Mouse (Mus musculus): Measurements from ENCODE around the gene Gsta4. TPM values are rescaled to one million over a fixed set of nuclear protein-coding genes. Genes with fewer than 3 reads are reported as not detected.
"Not testable (repeated sequence)": the region's sequence is repeated elsewhere in the genome, so short reads cannot be mapped to it uniquely, and the experiment has no call there.

The Gsta4 gene
- polyA plus RNA-seq (2012; rRNA removed), result 22.8 and 26.6 TPM in 2 replicates

DNA sequence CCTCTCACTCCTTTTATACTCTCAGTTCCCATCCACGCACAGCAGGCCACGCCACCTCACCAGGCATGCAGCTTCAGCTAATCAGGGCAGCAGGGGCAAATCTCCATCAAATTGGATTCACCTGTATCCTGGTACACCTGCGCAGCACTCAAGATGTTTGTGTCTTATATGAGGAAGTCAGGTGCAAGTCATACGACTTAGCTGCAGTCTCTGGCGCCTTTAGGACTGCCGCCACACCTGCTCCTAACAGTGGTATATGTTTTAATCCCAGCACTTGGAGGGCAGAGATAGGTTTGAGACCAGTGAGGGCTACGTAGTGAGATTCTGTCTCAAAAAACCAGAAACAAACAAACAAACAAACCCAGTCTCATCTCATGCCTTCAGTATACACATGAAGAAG, at the start of gene Gsta4:
Gene Gsta4, plus strand, starts transcription at position 301 of the 400 bp plus-strand sequence.
- not testable (repeated sequence) for DNase-seq (ENCODE audit: low read depth)

DNA sequence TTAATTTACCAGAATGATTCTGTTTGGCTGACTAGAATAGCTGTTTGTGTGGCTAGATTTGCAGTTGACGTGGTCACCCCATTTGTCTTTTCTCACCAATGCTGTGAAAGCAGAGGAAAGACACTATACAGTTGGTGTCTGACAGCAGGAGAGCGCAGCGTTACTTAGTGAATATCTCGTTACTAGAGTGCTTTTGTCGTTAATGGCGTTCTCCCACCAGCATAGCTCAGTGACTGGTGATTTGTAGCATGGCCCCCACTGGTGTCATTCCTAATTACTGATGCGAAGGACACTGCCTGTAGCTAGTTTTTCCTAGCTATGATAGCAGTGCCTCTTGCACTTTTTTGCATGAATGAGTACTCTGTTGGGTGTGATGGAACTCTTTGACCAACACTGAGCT, 46.9 kb upstream of the Gsta4 start:
- DNase-seq (ENCODE audit: low read depth), result no peak

DNA sequence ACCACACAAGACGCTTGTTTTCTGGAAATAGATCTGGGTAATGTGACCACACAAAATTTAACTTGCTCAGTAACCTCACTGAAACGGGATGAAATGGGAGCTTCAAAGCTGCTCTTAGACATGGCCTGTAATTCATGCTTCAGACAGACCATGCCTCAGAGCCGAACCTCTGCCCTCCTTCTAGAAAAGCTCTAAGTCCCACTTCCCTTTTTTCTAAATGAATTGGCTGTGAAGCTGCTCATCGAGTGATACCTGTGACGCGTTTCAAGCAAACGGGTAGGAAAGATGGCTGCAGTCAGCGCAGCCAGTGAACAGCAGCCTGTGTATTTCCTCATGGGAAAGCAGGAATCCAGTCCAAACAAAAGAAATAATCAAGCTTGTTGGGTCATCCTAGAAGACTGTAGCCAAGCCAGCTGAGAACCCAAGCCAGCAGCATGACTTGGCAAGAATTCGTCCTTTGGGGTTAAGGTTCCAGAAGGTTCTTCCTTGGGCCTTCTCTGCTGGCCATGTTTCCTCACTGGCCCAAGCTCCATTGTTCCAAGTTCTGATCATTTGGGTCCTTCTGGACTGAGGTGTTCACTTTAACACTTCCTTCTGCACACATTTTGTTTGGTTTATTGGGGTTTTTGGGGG, 44.4 kb upstream of the Gsta4 start:
- peak; percentile 45 for DNase-seq (ENCODE audit: low read depth)

DNA sequence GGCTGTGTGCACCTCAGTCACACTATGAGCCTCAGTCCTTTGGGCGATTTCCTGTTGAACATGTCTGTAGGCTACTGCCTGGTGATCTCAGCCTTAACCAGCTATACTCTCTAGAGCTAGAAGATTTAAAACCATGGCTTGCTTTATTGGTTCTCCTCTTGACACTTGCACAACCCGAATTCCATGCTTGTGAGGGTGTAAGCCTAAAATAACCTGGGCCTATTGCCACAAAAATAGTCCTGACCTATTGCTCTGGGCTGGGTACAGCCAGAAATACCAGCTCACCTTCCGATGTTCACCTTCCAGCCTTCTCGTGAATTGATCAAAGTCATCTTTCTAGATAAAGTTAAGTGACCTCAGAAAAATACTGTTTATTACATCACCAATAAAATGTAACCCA, 43.1 kb upstream of the Gsta4 start:
- peak; percentile 89 for DNase-seq (ENCODE audit: low read depth)

DNA sequence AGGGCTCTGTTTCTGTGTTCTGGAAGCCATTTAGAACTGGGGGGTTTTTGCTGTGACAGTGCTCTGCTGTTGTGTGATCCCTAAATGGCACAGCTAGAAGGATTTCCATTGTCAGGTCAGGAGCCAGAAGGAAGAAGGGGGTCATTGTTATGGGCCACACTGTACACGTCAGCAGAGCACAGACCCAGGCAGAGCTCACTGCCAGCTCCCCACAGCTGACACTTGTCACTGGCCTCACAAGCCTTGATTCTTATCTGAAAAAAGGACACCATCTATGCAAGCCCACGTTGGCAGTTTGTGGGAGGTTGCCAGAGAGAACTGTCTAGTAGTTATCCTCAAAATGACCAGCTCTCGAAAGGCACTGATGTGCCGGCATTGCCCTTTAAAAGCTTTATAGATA, 36.5 kb upstream of the Gsta4 start:
- DNase-seq (ENCODE audit: low read depth), result no peak

DNA sequence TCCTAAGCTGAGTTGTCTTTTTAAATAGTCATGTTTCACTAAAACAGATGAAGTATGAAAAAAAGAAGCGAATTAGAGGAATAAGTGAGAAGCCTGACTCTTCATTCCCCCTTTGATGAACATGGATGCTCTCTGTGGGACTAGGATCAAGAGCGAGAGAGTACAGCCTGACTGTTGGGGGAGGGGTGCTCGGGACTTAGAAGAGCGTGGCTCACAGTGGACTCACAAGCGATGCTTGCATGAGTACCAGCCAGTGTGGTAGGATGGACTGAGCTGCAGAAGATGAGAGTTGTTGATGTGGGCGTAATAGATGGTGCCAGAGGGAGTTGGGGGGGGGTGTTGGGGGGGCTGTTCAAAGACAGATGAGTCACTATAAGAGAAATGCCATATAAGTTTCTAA, 35.9 kb upstream of the Gsta4 start:
- no peak for DNase-seq (ENCODE audit: low read depth)

DNA sequence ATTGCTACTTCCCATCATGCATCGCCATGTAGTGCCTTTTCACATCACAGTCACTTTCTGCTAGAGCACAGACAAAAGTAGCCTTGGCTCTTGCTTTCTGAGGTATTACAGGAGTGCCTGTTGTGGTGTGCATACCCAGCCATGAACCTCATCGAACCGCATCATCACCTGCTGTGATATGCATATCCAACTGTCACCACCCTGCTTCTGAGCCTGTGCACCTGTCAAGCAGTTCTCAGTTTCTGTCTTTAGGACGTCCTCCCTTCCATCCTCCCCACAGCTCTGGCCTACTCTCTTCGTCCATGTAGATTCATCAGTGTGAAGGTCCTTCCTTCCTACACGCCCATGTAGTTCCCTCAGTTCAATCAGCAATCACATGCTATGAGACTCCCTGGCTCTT, 34.4 kb upstream of the Gsta4 start:
- DNase-seq (ENCODE audit: low read depth), result no peak

DNA sequence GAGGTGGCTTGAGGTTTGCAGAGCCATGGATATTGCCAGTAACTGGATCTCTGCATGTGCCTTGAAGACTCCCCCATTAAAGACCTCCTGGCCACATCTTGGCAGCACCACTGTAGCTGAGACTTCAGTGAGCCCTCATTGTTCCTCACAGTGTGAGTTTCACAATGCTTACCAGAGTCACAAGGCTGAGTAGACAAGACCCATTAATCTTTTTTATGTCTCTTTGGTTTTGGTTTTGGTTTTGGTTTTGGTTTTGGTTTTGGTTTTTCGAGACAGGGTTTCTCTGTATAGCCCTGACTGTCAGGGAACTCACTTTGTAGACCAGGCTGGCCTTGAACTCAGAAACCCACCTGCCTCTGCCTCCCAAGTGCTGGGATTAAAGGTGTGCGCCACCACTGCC, 32.8 kb upstream of the Gsta4 start:
- DNase-seq (ENCODE audit: low read depth), result not testable (repeated sequence)

DNA sequence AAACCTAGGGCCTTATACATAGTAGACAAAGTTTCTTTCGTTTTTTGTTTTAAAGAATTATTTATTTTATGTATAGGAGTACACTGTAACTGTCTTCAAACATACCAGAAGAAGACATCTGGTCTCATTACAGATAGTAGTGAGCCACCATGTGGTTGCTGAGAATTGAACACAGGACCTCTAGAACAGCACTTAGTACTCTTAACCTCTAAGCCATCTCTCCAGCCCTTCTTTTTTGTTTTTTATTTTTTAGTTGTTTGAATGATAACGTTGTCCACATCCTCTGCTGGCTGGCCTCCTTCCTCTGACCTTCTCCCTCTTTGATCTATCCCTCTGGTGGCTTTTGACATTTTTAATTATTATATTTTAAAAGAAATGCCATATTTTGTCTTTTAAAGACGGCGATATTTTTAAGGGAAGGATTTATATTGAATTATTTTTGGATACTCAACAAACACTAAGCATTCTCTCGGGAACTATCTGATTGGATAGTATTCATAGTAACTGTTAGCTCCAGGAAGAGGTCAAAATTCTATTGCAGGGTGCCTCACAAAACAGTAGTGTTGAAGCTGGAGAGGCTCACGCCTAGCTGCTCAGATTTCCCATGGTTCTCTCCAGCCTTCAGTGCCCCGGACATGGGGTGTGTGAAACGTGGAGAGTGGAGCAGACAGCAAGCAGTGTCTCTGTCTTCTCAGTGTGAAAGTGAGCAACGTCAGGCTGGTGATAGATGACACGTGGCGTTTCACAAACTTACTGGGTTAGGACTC, 28.2 kb upstream of the Gsta4 start:
- no peak for DNase-seq (ENCODE audit: low read depth)

DNA sequence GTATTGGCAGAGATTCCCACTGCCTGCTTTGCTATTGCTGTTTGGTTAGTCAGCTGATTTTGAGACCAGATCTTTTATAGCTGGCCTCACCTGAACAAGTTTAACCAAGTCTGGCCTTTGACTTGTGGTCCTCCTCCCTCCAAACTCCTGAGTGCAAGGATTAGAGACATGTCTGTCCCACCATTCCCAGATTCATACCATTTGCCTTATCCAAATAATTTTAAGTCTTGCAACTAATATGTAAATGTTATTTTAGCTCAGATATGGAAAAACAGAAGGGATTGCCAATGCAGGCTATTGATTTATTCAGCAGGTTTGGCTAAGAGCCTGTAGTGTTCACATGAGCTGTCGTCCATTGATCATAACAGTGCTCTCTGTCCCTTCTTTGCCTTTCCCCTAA, 25.4 kb upstream of the Gsta4 start:
- no peak for DNase-seq (ENCODE audit: low read depth)

DNA sequence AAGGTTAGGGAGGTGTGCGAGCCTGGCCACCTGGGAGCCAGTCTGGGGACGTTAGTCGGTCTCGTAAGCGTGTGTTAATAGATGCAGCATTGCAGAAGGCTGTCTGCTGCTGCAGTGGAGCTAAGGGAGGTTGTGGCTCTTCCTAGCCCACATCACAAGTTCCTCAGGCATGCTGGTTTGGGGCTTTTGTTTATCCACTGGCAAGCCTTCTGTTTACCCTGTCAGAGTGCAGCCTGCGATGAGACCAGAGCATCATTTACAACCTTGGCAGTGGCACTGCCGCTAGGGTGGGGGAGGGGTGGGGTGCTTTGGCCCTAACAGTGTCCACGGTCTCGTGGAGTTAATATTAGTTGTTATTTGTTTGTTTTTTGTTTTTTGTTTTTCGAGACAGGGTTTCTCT, 19.3 kb upstream of the Gsta4 start:
- no peak for DNase-seq (ENCODE audit: low read depth)

DNA sequence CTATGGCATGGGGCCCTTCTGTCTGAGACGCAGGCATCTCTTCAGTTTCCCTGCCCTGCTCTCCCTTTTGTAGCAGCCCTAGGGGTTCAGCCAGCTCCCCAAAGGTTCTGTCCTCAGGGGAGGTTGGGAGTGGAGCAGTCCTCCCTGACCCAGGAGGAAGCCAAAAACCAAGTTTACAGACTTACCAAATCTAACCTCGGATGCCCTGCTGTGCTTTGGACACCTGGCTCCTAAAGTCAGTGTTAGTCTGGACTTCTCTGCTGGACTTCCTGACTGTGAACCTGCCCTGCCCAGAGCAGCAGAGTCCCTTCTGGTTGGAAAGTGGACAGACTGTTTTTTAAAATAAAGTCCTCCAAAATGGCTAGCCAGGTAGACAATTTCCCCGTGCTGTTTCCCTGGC, 17.8 kb upstream of the Gsta4 start:
- DNase-seq (ENCODE audit: low read depth), result no peak

DNA sequence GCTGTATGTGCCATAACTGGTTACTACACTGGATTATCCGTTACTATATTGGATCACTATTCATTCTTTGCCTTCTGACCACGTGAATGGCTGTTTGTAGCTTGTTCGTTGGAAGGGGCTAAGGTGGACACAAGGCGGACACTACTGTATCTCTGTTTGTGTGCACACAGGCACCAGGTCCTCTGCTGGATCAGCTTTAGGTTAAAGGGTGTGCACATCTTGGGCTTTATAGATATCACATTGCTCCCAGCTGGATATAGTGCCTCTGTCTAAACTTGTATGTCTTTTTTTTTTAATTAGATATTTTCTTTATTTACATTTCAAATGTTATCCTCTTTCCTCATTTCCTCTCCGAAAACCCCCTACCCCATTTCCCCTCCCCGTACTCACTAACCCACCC, 17.1 kb upstream of the Gsta4 start:
- DNase-seq (ENCODE audit: low read depth), result no peak

DNA sequence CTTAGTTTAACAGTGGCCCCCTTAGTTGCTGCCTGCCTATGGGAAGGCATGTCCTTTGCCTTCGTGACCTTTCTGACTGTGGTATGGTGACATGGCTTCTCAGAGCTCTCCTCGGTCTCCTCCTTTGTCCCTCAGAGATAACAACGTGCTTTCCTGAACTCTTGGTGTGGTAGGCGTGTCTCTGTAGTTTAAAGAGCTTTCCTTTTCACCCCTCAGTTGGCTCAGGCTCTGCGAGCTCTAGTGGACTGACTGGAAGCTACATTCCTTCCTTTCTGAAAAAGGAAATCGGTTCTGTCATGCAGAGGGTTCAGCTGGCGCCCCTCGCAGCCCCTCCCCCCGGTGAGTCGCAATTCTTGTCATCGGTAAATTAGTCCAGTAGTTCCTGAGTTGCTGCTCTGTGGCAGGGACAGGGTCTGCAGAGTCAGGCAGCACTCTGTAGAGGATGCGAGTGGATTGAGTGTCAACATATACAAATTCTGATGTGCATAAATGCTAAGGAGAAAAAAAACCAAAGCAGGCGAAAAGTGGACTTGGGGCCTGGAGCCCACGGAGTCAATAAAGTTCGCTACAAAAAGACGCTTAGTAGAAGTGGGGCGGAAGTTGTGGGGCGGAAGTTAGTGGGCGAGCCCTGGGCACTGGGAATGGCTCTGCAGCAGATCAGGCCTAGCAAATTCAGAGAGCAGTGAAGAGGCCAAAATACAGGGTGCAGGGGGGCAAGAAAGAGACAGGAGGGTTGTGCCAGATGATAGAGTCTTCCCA, 15.7 kb upstream of the Gsta4 start:
- no peak for DNase-seq (ENCODE audit: low read depth)

DNA sequence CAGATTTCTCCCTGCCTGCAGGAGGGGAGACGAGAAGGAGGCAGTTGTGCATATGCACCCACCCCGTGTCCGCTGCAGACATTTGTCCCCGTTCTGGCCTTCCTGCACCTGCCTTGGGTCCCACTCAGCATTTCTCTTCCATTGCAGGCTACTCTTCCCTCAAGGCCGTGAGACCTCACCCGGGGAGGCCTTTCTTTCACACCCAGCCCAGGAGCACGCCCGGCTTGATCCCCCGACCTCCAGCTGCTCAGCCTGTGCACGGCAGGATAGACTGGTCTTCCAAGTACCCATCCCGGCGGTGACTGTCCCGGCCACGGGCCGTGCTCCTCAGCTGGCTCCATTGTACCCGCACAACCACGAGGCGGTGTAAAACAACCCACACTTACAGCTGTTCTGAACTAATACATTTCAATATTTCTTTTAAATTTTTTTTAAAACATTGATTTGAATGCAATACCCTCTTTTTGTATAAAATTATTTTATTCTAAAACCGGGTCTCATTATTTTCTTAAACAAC, 15.1 kb upstream of the Gsta4 start:
- DNase-seq (ENCODE audit: low read depth), result no peak

DNA sequence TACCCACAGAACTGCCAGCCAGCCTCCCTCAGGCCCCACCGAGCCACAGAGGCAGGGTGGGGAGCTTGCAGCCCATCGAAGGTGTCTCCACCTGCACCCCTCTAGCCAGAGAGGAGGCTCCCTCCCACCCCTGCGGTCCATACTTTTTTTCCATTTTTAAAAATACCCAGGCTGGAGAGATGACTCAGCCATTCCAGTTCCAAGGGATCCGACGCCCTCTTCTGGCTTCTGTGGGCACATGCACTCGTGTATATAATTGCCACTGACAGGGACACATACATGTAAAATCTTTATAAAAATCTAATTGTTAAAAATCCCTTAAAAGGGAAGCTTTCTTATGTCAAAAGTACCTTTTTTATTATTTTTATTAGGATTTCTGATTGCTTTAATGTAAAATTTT, 13.7 kb upstream of the Gsta4 start:
- DNase-seq (ENCODE audit: low read depth), result no peak

DNA sequence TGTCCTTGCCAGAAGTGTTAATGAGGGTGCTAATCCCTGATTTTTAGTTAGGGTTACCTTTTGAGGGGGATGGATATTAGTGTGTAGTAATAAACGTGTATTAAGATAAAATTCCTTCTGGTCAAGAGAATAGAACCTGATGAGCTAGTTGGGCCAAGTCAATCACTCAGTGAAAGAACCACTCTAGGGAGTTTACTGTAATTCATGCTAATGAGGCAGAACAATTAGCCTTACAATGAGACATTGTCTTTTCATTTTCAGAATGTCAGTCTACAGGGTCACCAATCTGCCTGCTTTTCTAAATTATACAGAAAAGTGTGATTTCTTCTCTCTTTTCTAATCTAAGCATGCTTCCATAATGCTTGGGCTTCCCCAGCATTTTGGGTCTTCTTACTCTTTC, 8.6 kb upstream of the Gsta4 start:
- no peak for DNase-seq (ENCODE audit: low read depth)

DNA sequence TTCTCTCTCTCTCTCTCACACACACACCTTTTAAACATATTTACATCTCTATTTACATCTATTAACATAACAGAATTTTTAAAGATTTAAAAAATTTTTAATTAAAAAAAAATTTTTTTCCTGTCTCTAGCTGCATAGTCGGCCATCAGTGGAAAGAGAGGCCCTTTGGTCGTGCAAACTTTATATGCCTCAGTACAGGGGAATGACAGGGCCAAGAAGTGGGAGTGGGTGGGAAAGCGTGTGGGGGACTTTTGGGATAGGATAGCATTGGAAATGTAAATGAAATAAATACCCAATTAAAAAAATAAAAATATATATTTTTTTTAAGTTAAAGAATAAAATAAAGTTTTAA, 7.7 kb upstream of the Gsta4 start:
- not testable (repeated sequence) for DNase-seq (ENCODE audit: low read depth)

DNA sequence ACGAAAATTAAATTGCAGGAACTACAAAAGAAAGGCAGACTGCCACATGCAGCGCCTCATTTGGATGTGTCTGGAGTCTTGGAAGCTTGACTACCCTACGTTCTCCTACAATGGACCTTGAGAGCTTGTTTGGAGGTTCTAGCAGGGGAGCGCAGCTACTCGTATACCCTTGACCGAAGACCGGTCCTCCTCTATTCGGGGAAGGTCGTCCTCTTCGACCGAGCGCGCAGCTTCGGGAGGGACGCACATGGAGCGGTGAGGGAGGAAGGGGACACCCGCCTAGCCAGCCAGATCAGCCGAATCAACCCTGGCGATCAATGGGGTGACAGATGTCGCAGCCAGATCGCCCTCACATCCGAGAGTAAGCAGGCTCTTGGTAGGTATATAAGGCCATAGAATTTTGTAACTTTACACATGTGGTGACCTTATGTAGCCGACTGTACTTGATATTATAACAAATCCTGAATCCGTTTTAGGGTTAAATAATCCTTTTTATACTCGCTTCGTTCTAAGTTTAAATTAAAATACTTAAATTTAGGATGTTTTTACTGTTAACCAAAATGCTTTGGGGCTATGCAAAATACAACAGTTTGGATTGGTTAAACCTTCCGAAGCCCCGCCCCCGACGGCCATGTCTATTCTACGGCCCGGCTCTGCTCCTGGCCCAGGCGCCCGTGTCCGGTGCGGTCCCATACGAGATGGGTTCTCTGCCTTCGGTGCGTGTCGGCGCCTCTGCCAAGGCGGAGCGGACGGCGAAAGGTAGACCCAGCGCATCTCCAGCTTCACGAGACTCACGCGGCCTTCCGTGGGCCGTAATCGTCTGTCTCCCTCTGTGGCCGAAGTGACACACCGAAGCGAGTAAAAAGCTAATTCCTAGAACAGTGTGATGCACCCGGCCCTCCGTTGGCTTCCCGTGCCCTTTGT, 7.0 kb upstream of the Gsta4 start:
- peak; percentile 70 for DNase-seq (ENCODE audit: low read depth)

DNA sequence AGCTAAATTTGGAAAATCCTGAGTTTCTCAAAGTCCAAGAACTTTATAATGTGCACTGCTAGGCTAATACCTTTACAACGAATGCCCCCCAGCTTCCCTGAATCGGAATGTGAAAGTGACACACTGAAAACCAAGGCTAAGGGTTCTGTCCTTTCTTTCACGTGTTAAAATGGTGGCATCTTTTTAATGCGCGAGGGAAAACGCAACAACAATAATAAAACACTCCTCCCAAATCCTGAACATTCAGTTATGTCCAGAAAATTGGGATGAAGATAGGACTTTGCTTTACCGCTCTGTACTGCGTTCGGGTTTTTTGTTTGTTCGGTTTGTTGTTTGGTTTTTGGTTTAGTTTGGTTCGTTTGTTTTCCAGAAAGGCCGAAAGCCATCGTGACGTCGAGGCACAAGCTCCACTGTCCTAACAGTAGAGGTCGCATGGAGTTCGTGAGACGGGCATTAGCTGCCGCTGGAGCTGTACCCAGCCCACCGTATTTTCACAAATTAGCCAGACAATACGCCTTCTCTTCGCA, 6.3 kb upstream of the Gsta4 start:
- DNase-seq (ENCODE audit: low read depth), result no peak

DNA sequence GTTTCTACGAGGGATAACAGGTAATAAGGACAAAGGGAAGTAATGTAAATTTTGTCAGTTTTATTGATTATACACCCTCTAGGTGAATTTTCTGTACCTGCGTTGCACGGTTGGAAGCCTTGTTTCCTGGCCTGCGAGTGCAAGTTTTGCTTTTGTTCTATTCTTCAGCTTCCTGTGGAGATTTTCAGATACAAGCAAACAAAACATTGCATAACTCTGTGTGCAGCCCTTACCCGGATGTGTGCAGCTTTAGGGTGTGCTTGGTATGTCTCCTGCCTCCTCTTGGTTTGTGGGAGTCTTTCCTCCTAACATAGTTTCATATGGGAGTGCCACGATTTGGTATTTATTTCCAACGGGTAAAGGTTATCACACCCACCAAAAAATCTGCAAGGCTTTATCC, 5.7 kb upstream of the Gsta4 start:
- no peak for DNase-seq (ENCODE audit: low read depth)

Measured in gonadal fat pad, adult 2 months (tissue).